Mouse (Mus musculus) 3T3-L1 (cell line): ENCODE results near the gene Fmnl2.

ENCODE experiments used
- DNase-seq: peaks from one replicate; pipeline ENCODE4 v3.0.0-alpha.2; 2015; ENCODE audit warnings: low read depth, low spot score

Fmnl2 gene

DNA sequence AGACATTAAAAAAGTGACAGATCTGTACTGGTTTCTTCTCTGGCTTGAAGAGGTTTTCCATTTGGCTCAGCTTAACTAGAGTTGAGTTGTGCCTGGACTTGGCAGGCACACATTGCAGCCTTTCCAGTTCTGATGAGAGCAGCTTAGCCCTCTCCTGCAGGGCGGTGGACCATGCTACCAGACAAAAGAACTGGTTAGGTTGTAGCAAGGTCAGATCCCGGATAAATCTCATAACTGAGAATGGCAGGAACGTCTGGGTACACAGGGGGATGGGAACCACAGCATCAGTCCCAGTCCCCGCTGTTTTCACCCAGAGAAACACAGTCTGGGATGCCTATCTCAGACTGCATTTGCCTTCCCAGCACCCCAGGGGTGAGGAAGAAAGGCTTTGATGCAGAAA is 127.5 kb downstream of the Fmnl2 start:
- no peak for DNase-seq

- no peak for DNase-seq
Measured at GRCm38 (mm10) chr2:52986354-52986753, 128.7 kb downstream of the Fmnl2 start.

- DNase-seq = no peak
Measured at GRCm38 (mm10) chr2:52987035-52987434, 129.4 kb downstream of the Fmnl2 start.

DNA sequence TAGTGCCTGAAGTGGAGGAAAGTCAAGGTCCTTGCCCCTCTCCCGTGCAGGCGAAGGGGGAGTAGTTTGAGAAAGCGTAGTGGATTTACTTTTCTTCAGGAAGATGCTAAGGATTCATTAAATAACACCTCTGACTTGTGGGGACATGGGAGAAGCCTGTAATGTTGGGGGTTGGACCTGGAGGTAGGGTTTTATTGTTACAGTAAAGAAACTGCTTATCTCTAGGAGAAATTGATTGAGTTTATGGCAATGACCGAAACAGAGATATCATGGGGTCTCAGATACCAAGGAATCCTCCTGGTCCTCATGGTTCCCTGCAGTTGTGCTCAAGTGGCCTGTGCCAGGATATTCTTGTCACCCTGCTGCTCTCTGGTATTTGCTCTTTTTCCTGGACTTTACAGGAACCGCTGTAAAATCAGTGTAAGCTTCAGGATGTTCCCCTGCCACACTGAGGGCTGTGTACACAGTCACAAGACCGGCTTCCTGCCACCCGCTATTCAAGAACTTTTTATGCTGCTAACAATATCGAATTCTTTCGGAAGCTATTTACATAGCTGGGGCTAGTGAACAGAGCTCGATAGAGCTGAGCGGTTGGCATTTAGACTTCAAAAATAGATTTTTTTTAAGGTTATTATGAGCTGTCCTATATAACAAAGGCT is 130.1 kb downstream of the Fmnl2 start:
- DNase-seq = no peak

DNA sequence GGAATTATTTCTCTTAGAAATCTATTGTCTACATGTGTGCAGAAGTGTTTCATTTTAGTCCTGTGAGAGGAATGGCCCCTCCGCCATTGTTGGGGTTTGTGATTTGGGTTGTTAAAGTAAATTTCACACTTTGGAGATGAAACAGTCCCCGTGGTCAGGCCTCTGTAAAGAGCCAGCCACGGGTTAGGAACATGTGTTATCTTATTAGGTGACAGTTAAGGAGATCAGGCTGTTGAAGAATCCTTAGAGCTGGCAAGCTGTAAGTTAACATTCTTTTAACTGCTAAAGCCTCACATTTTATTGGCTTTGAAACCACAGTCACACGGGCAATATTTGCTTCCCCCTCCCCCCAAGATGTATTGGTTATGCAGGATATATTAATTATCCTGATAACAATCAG is 131.7 kb downstream of the Fmnl2 start:
- DNase-seq = no peak

GRCm38 (mm10) chr2:52990874-52991687 is 133.4 kb downstream of the Fmnl2 start:
- no peak for DNase-seq

DNA sequence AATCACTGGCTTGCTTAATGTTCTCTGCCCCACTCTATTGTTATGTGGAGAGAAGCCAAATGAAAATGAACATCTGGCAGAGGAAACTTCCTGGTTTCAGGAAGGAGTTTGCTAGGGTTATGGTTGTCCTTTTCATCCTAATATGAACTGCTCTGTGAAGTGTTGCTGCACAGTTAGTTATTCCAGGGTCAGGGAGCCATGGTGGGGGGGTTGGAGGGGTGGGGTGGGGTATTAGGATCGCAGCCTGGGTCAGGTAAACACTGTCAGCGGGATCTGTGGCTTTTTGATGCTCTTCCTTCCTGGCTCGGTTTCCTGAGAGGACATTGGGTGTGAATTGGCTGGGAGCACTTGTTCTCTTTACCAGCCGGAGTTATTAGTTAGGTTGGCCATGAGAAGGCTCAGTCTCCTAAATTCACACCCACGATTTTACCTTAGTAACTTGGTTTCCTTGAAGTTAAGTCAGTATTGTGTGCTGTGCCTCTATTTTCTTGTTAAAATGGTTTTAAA is 134.1 kb downstream of the Fmnl2 start:
- DNase-seq = peak; percentile 22

DNA sequence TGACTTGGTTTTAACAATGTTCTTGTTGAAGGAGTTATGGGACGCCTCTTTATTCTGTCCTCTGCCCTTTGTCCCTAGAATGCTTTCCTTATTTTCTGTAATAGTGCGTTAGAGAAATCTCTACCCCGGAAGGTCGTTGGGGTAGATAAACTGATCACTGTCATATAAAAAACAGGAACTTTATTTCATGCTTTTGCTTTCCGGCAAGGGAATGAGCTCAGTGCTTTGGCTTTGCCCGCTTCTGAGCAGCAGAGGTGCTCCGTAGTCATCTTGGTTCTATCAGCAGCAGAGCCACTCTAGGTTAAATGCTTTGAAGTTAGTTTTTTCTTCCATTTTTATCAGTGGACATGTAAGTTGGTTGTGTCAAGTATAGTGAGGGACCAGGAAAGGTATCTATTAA is 135.6 kb downstream of the Fmnl2 start:
- DNase-seq = no peak

DNA sequence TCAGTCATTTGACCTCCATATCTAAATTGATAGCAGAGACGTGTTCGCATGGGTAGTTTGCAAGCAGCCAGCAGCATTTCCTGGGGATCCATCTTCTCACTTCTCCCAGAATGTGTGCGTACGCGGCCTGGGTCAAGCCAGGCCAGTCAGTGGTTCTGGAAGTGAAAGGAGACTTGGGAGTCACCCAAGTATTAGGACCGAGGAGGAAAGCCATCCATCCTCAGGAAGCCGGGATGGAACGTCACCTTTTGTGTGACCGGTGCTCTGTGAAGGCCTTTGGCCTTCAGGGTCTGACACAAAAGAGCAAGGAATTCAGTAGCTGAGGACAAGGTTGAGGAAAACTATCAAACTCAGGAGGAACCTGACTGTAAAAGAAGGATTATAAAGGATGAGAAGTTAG is 136.9 kb downstream of the Fmnl2 start:
- DNase-seq = no peak

DNA sequence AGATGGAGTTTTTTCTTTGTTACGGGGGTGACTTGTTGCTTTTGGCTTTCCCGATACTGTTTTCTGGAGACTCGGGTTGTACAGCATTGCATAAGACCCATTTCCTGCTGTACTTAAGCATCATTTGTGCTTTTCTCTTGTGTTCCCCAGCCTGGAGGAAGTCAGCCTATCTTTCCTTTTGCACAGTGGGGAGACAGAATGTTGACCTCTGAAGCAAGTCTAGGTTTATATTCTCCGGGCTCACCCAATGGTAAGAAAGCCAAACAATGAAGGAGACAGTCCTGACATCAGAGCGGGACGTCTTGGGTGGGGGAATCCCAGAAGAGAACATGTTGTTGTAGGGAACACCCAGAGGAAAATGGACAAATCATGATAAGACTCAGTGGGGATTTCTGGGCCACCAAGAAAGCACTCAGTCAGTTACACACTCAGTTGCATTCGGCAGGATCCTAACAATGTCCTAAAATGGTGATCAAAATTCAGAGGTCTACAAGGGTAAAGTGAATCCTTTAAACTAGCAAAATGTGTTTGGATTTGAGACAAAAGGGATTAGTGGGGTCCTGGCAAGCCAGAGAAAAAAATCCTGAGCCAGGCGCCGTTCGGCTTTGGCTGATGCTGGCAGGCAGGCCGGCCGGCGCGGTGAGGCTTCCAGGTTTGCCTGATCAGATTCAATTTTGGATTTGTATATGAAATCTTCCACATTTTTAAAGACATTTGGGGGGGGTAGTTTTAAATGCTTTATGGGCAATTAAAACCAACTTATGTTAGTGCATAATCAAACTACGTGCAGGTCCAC is 140.5 kb downstream of the Fmnl2 start:
- no peak for DNase-seq

DNA sequence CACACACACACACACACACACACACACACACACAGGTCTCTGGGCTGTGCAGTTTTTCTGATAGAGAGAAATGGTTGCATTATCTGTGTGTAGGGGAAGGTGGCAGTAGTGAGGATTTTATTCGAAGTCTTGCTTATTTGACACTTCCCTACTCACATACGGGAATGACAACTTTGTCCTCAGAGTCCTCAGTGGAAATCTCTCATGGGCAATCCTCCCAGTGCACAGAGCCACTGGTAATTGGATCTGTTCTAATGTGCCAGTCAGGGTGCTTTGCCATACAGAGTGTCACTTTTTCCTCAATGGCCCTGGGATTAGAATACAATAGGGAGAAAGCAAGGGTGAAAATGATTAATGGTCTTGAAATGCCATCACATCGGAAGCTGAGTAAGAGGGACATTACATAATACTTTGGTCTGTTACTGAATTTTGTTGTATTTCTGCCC is 141.9 kb downstream of the Fmnl2 start:
- peak; percentile 83 for DNase-seq

DNA sequence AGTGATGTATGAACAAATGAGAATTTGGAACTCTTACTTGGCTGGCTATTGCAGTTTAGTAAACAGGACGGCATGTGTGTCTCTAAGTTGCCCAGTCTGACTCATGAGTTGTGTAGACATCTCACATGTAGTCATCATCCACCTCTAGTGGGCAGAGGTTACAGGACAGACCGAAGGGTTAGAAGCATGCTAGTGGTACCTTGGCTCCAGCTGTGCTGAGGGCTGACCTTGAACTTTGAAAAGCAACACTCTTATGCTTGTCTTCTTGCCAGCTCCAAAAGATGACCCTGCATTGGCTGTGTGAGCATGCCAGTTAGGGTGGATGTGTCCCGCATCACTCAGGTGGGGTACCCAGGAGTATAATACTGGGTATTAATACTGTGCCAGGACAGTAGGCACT is 142.8 kb downstream of the Fmnl2 start:
- peak; percentile 52 for DNase-seq

DNA sequence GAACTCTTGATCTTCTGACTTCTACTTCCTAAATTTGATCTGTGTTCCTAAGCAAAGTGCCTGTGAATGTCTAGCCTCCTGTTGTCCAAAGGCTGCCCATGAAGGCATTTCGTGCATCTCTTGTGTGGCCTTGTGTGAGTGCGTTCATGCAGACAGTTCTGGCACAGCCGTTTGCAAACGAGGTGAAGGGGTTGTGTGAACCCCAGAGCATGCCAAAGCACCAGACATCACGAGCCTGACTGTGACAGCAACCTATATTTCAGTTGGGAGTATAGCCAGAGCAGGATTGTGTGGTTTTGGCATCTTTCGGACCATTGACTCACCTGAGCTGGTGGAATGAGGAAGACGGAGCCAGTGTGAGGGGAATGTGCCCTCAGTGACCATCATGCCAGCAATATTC is 148.5 kb downstream of the Fmnl2 start:
- DNase-seq = no peak

DNA sequence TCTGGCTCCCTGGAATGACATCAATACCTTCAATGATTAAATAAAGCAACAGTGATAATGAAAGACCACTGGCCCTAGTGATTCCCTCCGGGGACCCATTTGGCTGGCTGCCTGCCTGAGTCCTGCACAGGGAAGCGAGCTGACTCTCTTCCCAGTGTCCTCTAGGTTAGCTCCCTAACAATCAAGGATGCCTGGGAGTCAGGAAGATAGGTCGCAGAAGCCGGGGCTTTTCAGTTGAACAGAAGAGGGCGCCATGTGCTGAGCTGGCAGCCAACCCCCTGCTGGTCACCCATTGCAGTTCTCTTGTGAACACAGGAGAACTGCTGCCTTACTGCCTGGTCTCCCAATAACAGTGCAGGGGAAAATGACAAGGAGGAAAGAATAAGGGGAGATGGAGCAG is 149.5 kb downstream of the Fmnl2 start:
- peak; percentile 74 for DNase-seq

DNA sequence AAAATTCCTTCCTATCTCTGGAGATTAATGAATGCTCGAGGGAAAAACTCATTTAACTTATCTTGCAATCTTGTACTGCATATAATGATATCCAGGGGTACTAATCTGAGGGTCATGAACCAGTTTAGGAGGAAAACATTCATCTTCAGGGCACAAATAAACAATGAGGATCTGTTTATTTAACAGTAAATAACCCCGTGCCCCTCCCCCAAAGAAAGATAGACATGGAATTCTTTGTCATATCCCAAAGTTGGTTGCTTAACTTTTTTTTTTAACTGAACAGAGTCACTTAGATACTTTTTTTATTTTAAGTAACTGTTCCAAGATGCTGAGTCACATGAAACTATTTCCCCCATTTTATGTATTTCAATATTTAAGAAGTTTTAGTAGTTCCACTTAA is 155.4 kb downstream of the Fmnl2 start:
- peak; percentile 49 for DNase-seq

DNA sequence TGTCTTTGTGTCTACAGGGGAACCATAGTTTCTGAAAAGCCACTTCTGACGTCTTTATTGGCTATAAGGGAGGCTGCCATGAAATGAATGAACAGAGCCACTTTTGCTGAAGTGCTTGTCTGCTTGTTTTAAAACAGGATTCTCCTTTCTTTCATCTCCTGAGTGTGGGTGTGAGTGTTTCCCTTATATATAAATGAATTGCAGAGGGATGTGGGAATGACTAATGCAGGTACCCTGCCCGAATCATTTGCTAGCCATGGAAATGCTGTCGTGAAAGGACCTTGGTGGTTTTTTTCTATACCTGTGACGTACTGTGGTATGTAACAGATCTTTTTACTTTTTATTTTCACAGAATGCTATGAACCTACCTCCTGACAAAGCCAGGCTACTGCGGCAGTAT is 156.8 kb downstream of the Fmnl2 start:
- no peak for DNase-seq

- no peak for DNase-seq
Measured at GRCm38 (mm10) chr2:53022982-53023381, 165.3 kb downstream of the Fmnl2 start.

DNA sequence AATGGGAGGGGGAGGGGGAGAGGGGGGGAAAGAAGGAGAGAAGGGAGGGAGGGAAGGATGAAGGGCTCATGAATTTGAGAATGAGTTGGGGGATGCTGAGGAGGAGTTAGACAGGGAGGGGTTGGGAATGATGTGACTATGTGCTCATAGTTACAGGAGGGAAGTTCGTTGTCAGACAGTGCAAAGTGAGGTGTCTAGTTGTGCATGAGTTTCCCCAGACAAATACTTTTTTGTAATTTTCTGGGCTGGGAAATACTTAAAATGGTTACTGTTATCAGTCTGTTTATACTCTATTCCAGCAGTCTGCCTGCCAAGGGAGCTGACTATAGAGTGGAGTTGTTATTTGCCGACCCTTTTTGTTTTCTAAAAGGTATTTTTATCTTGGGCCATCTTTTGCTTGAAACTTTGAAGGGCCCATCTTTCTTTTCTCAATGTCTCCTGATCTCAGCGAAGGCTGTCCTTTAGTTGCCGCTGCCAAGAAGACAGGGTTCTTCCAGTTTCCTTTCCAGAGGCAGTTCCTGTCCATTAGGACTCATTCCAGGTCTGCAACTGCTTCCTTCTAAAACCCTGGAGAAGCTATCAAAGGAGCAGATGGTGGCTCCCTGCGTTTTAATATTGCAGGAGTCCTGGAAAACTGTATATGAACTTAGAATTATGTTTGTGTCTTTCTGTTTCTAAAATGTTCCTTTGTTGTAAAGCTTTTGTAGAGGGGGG is 168.6 kb downstream of the Fmnl2 start:
- no peak for DNase-seq

- DNase-seq = peak; percentile 34
Measured at GRCm38 (mm10) chr2:53028868-53029267, 171.2 kb downstream of the Fmnl2 start.

- peak; percentile 91 for DNase-seq
Measured at GRCm38 (mm10) chr2:53029716-53030431, 172.2 kb downstream of the Fmnl2 start.

DNA sequence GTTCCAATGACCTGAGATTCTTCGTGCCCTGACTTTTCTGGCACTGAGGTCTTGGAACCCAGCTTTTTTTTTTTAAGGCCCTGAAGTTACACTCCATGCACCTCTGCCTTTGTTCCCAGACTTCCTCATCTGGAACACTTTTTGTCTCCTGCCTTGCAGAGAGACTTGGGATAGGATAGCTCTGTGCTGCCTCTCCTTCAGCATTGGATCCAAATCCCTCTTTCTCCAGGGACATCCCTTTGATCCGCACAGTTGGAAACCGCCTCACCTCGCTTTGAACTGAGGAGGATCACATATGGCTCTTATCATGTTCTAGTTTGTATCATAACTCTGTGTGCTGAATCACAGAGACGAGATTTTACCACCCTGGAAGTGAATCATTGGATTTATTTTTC is 172.8 kb downstream of the Fmnl2 start:
- no peak for DNase-seq
